Mouse (Mus musculus): ENCODE results near the gene Trim39. TPM values are rescaled to one million over a fixed set of nuclear protein-coding genes. Genes with fewer than 3 reads are reported as not detected.

Gene Trim39
- total RNA-seq, 2 experiments from 2014 or later: 7.3 to 7.4 TPM

DNA sequence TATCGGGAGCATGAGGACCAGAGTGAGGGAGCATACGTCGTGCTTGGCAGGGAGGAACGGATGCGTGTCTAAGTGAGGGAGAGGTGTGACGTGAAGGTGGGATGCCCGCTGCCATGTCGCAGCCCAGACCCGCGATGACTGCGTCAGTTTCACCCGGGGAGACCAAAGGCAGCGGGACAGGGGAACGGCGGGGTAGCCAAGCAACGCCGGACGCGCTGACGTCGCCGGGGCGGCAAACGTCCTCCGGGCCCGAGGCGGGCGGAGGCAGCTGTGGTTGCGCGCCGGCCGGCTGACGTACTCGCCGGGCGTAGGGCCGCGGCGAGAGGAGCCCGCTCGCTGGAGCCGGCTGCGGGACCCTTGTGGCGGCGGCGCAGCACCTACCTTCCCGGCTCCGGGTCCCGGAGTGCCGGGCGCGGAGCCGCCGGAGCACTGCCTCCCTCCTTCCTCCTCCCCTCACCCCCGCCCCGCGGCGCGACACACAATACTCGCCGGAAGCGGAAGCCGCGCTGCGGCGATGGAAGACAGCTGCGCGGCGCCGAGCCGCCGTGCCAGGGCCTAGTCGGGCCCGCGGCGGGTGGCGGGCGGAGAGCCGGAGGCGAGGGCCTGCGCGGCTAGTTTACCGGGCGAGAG is 976 bp downstream of the Trim39 start:
- Histone ChIP-seq H3K27ac (peak overlapping the region; percentile 100), H3K4me3 (peak overlapping the region; percentile 80)
- intact Hi-C loops (cut with DNase I): loop anchor here (10.0 kb wide), 1 partner anchor 684 kb away; the partner anchor contains the start of genes Ppp1r11, Znrd1 and Znrd1as
- DNase-seq: peak; percentile 93
- TF ChIP-seq CTCF (IDR thresholded peaks at IDR 0.05): no peak

DNA sequence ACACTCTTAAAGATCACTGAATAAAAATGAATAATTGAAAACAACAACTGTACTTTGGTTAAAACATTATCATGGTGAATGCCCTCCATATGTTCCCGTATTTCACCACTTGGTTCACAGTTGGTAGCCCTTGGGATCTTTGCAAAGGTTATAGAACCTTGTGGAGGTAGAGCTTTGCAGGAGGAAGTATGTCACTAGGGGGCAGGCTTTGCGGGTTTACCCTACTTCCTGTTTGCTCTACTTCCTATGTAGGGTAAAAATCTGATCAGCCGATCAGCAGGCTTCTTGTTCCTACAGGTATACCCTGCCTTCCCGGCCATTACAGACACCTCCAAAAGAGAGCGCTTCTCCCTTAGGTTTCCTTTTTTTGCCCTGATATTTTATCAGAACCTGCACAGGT is 6.2 kb downstream of the Trim39 start:
- Histone ChIP-seq H3K4me3 (no peak overlapping the region), H3K27ac (no peak overlapping the region)
- DNase-seq: no peak
- intact Hi-C loops (cut with DNase I): no loop called here
- peak; percentile 31; the same call in 1 of the 2 replicates for TF ChIP-seq CTCF (IDR thresholded peaks at IDR 0.05)

DNA sequence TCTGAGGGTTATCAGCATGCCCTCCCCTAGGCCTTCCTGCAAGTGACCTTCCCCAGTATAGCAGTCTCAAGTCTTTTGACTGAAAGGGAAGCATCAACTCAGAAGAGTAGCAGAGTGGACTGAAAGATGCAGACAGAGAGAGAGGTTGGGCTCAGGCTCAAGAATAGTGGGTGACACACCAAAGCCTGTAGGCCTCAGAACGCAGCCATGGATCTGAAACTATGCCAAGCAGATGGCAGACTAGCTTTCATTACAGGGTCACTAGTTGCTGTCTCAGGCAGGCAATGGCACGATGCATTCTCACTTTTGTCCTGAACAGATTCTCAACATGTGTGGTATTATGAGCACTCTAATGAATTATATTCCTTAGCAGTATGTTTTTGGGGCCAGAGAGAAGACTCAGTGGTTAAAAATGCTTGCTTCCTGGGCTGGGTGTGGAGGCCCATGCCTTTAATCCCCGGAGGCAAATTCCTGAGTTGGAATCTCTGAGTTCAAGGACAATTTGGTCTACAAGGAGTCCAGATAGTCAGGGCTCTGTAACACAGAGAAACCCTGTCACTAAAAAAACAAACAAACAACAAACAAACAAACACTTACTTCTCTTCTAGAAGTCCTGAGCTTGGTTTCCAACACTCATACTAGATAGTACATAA is 7.6 kb downstream of the Trim39 start:
- H3K27ac ChIP-seq: no peak overlapping the region
- no peak for TF ChIP-seq CTCF (IDR thresholded peaks at IDR 0.05)
- no peak for DNase-seq
- intact Hi-C loops (cut with DNase I): no loop called here
- H3K4me3 ChIP-seq: no peak overlapping the region

DNA sequence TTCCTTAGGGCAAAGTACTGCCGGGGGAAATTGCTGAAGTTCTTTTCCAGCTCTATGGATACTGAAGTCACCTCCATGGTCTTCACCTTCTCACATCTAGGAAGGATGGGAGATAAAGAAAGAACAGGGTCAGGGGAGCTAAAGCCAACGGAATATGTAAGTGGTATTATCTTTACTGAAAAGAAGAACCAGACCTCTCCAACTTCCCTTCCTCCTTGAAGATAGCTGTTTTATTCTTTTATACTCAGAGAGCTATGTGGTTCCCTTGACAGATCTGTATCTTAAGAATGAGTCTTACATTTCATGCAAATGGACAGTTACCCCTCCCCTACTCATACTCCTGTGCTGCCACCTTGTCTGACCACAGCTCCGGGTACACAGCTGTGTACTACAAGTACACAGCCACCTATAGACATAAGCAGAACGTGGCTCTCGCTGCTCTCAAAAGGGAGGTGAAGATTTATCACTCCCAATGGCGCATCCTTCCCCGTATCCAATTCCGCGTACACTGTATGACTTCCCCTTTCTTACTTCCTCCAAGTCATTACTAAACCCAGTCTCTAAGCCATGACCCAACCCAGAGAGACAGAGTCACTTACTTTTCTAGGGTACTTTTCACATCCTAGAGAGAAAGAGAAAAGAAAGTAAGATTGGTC is 10.4 kb downstream of the Trim39 start:
- intact Hi-C loops (cut with DNase I): no loop called here
- no peak for TF ChIP-seq CTCF (IDR thresholded peaks at IDR 0.05)
- H3K27ac ChIP-seq: no peak overlapping the region

DNA sequence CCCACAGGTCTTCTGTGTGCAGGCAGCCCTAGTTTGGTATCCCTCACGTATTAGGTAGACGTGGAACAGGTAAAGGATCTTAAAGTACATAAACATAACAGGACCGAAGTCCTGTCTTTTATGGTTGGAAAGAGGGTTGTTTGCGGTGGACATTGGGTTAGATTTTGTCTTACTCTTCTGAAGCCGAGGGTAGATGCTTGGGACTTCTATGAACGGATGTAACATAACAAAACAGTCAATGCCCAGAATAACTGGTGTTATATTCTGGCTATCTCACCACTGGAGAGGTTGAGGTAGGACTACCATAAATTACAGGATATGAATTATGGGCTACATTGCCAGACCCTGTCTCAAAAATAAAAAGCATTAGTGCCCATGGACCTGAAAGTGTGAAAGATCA is 14.1 kb downstream of the Trim39 start, which contains the start of gene Rpp21:
Rpp21 (minus strand) TSS at position 101 of the 400 bp plus-strand sequence.
- intact Hi-C loops (cut with DNase I): no loop called here
- peak within 1 kb of the TSS; percentile 96 for H3K4me3 ChIP-seq
- H3K27ac ChIP-seq: peak within 1 kb of the TSS; percentile 91
- no peak for TF ChIP-seq CTCF (IDR thresholded peaks at IDR 0.05)
- DNase-seq: no peak

More for the DNA sequence above, 10.4 kb downstream of the Trim39 start:
- H3K4me3 ChIP-seq: no peak overlapping the region
- no peak for DNase-seq

DNA sequence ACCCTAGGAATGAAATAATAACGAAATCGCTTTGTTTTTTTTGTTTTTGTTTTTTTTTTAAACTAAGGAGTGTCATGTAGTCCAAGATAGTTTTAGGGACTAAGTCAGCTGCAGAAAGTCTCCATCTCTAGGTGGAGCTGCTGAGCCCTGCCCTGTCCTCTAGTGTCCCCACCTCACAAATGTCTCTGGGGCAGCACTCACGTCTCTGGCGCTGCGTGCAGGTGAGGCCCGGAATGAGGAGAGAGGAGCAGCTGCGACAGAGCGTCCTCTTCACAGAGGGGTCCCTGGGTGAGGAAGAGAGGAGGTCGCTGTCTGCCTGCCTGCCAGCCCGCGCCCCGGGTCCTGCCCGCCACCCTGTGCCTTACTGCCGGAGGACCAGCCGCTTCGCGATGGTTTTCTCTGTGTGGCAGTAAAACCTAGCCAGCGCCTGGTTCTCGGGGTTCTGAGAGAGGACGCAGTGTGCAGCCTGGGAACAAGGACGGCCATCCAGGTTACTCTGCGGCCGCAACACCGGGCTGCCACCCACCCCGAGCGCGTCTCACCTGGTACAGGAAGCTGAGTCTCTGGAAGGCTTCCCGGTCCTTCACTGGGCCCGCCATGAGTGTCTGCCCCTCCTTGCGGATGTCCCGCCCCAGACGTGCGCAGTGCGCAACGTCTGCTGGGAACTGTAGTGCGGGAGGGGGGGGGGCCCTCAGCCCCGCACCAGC is 14.7 kb downstream of the Trim39 start:
- peak overlapping the region; percentile 96 for H3K4me3 ChIP-seq
- peak; percentile 74 for TF ChIP-seq CTCF (IDR thresholded peaks at IDR 0.05)
- H3K27ac ChIP-seq: peak overlapping the region; percentile 91
- peak; percentile 89 for DNase-seq
- intact Hi-C loops (cut with DNase I): no loop called here

DNA sequence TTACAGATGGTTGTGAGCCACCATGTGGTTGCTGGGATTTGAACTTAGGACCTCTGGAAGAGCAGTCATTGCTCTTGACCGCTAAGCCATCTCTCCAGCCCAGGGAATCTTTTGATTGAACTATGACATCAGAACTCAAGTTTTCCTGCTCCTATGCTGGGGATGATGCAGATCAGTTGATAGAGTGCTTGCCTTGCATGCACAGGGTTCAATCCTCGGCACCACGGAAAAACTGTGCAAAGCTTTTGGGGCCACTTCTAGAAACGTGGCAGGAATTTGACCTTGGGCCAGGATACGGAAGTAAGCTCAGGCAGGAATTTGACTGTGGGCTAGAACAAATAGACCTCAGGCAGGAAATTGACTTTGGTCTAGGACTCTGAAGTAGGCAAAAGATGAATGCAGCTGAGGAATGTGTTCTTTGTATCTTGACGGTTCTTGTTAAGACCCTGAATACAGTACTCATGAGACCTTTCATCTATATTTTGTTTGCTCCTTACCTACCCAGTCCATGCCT is 18.9 kb downstream of the Trim39 start:
- Histone ChIP-seq H3K4me3 (no peak overlapping the region), H3K27ac (no peak overlapping the region)
- no peak for TF ChIP-seq CTCF (IDR thresholded peaks at IDR 0.05)
- intact Hi-C loops (cut with DNase I): no loop called here
- no peak for DNase-seq

DNA sequence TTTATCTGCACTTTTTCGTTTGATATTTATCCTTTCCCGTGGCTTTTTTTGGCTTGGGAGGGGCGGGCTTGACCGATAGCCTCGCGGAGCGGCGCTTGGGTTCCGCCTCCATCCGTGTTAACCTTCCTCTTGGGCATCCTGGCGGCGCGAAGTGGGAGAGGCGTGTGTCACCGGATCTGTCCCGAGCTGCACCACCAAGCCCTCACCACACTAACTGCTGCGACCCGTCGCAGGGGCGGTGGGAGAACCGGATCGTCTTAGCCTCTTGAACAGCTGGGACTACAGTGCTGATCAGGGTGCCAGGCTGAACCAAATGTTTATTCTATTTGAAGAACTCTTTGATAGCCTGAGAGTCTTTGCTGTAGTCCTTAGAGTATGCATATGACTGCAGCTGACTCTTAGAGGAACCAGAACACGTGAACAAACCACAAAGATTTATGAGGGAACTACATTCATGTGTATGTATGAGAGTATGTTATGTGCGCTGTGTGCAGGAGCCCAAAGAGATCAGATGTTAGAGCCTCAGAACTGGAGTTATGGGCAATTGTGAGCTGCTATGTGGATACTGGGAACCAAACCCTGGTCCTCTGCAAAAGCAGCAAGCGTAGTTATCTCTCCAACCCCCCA is 19.7 kb downstream of the Trim39 start:
- intact Hi-C loops (cut with DNase I): no loop called here
- TF ChIP-seq CTCF (IDR thresholded peaks at IDR 0.05): no peak
- peak overlapping the region; percentile 36 for H3K4me3 ChIP-seq
- DNase-seq: no peak
- no peak overlapping the region for H3K27ac ChIP-seq

DNA sequence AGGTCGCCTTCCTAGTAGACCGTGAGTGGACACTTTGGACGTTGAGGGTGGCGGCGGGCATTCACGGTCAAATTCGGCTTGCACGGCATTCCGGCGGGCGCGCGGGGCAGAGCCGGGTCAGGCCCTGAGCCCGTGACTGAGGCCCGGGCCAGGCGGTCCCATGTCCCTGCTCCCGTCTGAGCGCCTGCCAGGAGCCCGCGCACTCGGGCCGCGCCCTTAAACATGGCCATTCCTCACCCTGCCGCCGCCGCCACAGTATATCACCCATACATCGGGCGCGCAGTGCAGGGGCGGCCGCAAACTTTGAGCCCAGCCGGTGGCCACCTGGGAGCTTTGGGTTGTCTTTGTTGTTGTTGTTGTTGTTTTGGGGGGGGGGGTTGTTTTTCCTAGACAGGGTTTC is 23.2 kb downstream of the Trim39 start:
- H3K27ac ChIP-seq: no peak overlapping the region
- intact Hi-C loops (cut with DNase I): no loop called here
- no peak for DNase-seq
- no peak overlapping the region for H3K4me3 ChIP-seq
- no peak for TF ChIP-seq CTCF (IDR thresholded peaks at IDR 0.05)

DNA sequence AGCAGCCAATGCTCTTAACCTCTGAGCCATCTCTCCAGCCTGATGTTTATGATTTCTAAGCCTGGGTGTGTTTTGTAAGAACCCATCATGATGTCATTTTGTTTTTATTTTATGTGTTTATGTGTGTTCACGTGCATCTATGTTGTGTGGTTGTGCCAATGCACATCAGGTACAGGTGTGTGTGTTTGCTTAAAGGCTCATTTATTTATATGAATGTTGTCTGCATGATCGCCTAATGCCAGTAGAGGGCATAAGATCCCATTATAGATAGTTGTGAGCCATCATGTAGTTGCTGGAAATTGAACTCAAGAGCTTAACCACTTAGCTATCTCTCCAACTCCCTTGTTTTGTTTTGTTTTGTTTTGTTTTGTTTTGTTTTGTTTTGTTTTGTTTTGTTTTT is 26.3 kb downstream of the Trim39 start:
- intact Hi-C loops (cut with DNase I): no loop called here
- peak; percentile 17; the same call in 1 of the 2 replicates for TF ChIP-seq CTCF (IDR thresholded peaks at IDR 0.05)
- no peak overlapping the region for H3K27ac ChIP-seq
- no peak for DNase-seq
- H3K4me3 ChIP-seq: no peak overlapping the region

DNA sequence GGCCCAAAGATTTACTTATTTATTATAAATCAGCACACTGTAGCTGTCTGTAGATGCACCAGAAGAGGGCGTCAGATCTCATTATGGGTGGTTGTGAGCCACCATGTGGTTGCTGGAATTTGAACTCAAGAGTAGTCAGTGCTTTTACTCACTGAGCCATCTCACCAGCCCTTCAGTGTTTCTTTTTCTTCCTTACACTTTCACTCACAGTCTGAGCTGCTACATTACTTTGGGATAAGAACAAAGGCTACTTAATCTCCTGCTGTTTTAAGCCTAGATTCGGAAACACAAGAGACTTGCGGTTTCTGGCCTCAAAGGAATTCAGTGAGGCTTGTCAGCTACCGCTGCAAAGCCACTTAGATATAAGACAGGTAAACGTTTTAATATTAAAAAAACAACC is 28.0 kb downstream of the Trim39 start:
- DNase-seq: no peak
- H3K4me3 ChIP-seq: no peak overlapping the region
- TF ChIP-seq CTCF (IDR thresholded peaks at IDR 0.05): no peak
- intact Hi-C loops (cut with DNase I): no loop called here
- H3K27ac ChIP-seq: no peak overlapping the region

DNA sequence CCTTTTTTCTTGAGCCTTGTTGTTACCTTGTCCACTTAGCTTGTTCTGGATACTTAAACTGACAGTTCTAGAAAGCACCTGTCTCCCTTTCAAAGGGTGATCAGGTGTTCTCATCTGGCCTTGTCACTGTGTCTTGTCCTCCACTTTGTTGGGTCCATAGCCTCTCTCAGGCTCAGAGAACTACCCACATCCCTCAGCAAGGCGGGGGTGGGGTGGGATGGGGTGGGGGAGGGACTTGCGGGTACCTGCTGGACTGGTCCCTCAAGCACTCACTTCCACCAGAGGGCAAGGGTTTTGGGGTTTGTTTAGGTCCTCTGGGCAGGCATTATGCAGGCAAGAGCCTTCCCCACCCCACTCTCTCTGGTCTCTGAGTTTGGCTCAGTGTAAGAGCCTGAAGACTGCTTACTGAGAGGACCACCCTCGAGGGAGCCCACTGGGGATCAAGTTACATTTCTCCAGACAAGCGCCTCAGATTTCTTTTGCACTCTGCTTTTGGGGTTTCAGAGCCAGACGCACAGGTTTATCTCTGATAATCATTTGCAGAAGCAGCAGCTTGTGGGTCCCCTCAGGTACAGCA is 31.3 kb downstream of the Trim39 start:
- DNase-seq: no peak
- Histone ChIP-seq H3K27ac (no peak overlapping the region), H3K4me3 (no peak overlapping the region)
- TF ChIP-seq CTCF (IDR thresholded peaks at IDR 0.05): no peak
- intact Hi-C loops (cut with DNase I): no loop called here
